Mouse (Mus musculus): ENCODE measurements around the gene Crim1. TPM values are rescaled to one million over a fixed set of nuclear protein-coding genes. Genes with fewer than 3 reads are reported as not detected.

Crim1 gene
- polyA plus RNA-seq, 1 experiment = 54.2 TPM

- Histone ChIP-seq H3K4me1 (ENCODE audit: control insufficient read depth, insufficient read depth, low read length) (peaks cover 53% of the 10 kb centered on the region), H3K27me3 (replicated peaks; ENCODE audit: control insufficient read depth, insufficient read depth, low read length) (no peaks in the 10 kb centered on the region), H3K27ac (ENCODE audit: insufficient read depth, low read depth, low read length) (no peak overlapping the region), H3K36me3 (ENCODE audit: control insufficient read depth, insufficient read depth, low read length) (no peaks in the 10 kb centered on the region), H3K4me3 (ENCODE audit: insufficient read depth, low read depth, low read length) (no peak overlapping the region)
- TF ChIP-seq POLR2A (IDR thresholded peaks at IDR 0.05; ENCODE audit: low read depth, low read length) = no peak
- 60% methylated on average over 3 of the region's 3 CpGs for whole genome bisulfite sequencing
- DNase-seq = peak; percentile 2
Measured at GRCm38 (mm10) chr17:78208805-78209204, 8.8 kb downstream of the Crim1 start.

- WGBS = 55% methylated on average over 2 of the region's 2 CpGs
- no peak for TF ChIP-seq POLR2A (IDR thresholded peaks at IDR 0.05; ENCODE audit: low read depth, low read length)
- TF ChIP-seq CTCF (conservative IDR thresholded peaks at IDR 0.05; ENCODE audit: insufficient read depth, insufficient read length, low read depth, low read length) = no peak
- Histone ChIP-seq H3K36me3 (ENCODE audit: control insufficient read depth, insufficient read depth, low read length) (no peaks in the 10 kb centered on the region), H3K4me3 (ENCODE audit: insufficient read depth, low read depth, low read length) (no peak overlapping the region), H3K27me3 (replicated peaks; ENCODE audit: control insufficient read depth, insufficient read depth, low read length) (no peaks in the 10 kb centered on the region), H3K27ac (ENCODE audit: insufficient read depth, low read depth, low read length) (peak overlapping the region; percentile 76), H3K4me1 (ENCODE audit: control insufficient read depth, insufficient read depth, low read length) (peaks cover 57% of the 10 kb centered on the region)
- peak; percentile 58 for DNase-seq
Measured at GRCm38 (mm10) chr17:78209646-78210045, 9.6 kb downstream of the Crim1 start.

GRCm38 (mm10) chr17:78211881-78212280 is 11.8 kb downstream of the Crim1 start:
- 0 out of 2 replicates have a peak overlapping the region, but pooled peaks have one; percentile 17 for H3K27ac ChIP-seq (ENCODE audit: insufficient read depth, low read depth, low read length)
- WGBS = 70% methylated on average over 5 of the region's 5 CpGs
- no peaks in the 10 kb centered on the region for H3K36me3 ChIP-seq (ENCODE audit: control insufficient read depth, insufficient read depth, low read length)
- TF ChIP-seq POLR2A (IDR thresholded peaks at IDR 0.05; ENCODE audit: low read depth, low read length) (no peak), CTCF (conservative IDR thresholded peaks at IDR 0.05; ENCODE audit: insufficient read depth, insufficient read length, low read depth, low read length) (no peak)
- no peak for DNase-seq
- peaks cover 53% of the 10 kb centered on the region for H3K4me1 ChIP-seq (ENCODE audit: control insufficient read depth, insufficient read depth, low read length)
- no peaks in the 10 kb centered on the region for H3K27me3 ChIP-seq (replicated peaks; ENCODE audit: control insufficient read depth, insufficient read depth, low read length)
- H3K4me3 ChIP-seq (ENCODE audit: insufficient read depth, low read depth, low read length) = no peak overlapping the region

- WGBS = 24% methylated on average over 6 of the region's 6 CpGs
- no peaks in the 10 kb centered on the region for H3K27me3 ChIP-seq (replicated peaks; ENCODE audit: control insufficient read depth, insufficient read depth, low read length)
- H3K4me1 ChIP-seq (ENCODE audit: control insufficient read depth, insufficient read depth, low read length) = peaks cover 50% of the 10 kb centered on the region
- H3K4me3 ChIP-seq (ENCODE audit: insufficient read depth, low read depth, low read length) = no peak overlapping the region
- DNase-seq = peak; percentile 72
- H3K36me3 ChIP-seq (ENCODE audit: control insufficient read depth, insufficient read depth, low read length) = no peaks in the 10 kb centered on the region
- peak overlapping the region; percentile 68 for H3K27ac ChIP-seq (ENCODE audit: insufficient read depth, low read depth, low read length)
- TF ChIP-seq POLR2A (IDR thresholded peaks at IDR 0.05; ENCODE audit: low read depth, low read length) (no peak), CTCF (conservative IDR thresholded peaks at IDR 0.05; ENCODE audit: insufficient read depth, insufficient read length, low read depth, low read length) (no peak)
Measured at GRCm38 (mm10) chr17:78213128-78213527, 13.1 kb downstream of the Crim1 start.

GRCm38 (mm10) chr17:78216526-78216925 is 16.5 kb downstream of the Crim1 start:
- peak overlapping the region; percentile 2 for H3K27ac ChIP-seq (ENCODE audit: insufficient read depth, low read depth, low read length)
- WGBS = 34% methylated on average over 3 of the region's 3 CpGs

GRCm38 (mm10) chr17:78217406-78217805 is 17.4 kb downstream of the Crim1 start:
- Histone ChIP-seq H3K4me3 (ENCODE audit: insufficient read depth, low read depth, low read length) (no peak overlapping the region), H3K27ac (ENCODE audit: insufficient read depth, low read depth, low read length) (peak overlapping the region; percentile 35; the same call in 1 of the 2 replicates), H3K36me3 (ENCODE audit: control insufficient read depth, insufficient read depth, low read length) (no peaks in the 10 kb centered on the region), H3K27me3 (replicated peaks; ENCODE audit: control insufficient read depth, insufficient read depth, low read length) (no peaks in the 10 kb centered on the region), H3K4me1 (ENCODE audit: control insufficient read depth, insufficient read depth, low read length) (peaks cover 58% of the 10 kb centered on the region)
- DNase-seq = no peak
- TF ChIP-seq CTCF (conservative IDR thresholded peaks at IDR 0.05; ENCODE audit: insufficient read depth, insufficient read length, low read depth, low read length) = no peak
- WGBS = 72% methylated on average over 6 of the region's 6 CpGs

More at GRCm38 (mm10) chr17:78216526-78216925, 16.5 kb downstream of the Crim1 start:
- TF ChIP-seq POLR2A (IDR thresholded peaks at IDR 0.05; ENCODE audit: low read depth, low read length) = no peak
- TF ChIP-seq CTCF (conservative IDR thresholded peaks at IDR 0.05; ENCODE audit: insufficient read depth, insufficient read length, low read depth, low read length) = no peak
- Histone ChIP-seq H3K36me3 (ENCODE audit: control insufficient read depth, insufficient read depth, low read length) (no peaks in the 10 kb centered on the region), H3K4me3 (ENCODE audit: insufficient read depth, low read depth, low read length) (no peak overlapping the region), H3K4me1 (ENCODE audit: control insufficient read depth, insufficient read depth, low read length) (peaks cover 56% of the 10 kb centered on the region), H3K27me3 (replicated peaks; ENCODE audit: control insufficient read depth, insufficient read depth, low read length) (no peaks in the 10 kb centered on the region)
- peak; percentile 62 for DNase-seq

- TF ChIP-seq CTCF (conservative IDR thresholded peaks at IDR 0.05; ENCODE audit: insufficient read depth, insufficient read length, low read depth, low read length) (no peak), POLR2A (IDR thresholded peaks at IDR 0.05; ENCODE audit: low read depth, low read length) (no peak)
- 74% methylated on average over 10 of the region's 10 CpGs for WGBS
- Histone ChIP-seq H3K27me3 (replicated peaks; ENCODE audit: control insufficient read depth, insufficient read depth, low read length) (no peaks in the 10 kb centered on the region), H3K27ac (ENCODE audit: insufficient read depth, low read depth, low read length) (peak overlapping the region; percentile 20; the same call in 1 of the 2 replicates), H3K4me1 (ENCODE audit: control insufficient read depth, insufficient read depth, low read length) (peaks cover 55% of the 10 kb centered on the region), H3K4me3 (ENCODE audit: insufficient read depth, low read depth, low read length) (no peak overlapping the region), H3K36me3 (ENCODE audit: control insufficient read depth, insufficient read depth, low read length) (no peaks in the 10 kb centered on the region)
- no peak for DNase-seq
Measured at GRCm38 (mm10) chr17:78218506-78219232, 18.6 kb downstream of the Crim1 start.
